Mouse (Mus musculus) spleen, adult 2 months (tissue): ENCODE results near the gene Fam160a1. TPM values are rescaled to one million over a fixed set of nuclear protein-coding genes. Genes with fewer than 3 reads are reported as not detected.

Experiments
- DNase-seq, 2 experiments: peaks; one replicate each; pipeline versions ENCODE4 v3.0.0 to v3.0.0-alpha.2; 2012 to 2021; ENCODE audit warnings: low spot score in 2 of 2, low read depth in 1 of 2
- H3K27ac ChIP-seq: fragments of 200-500 bp; 2 replicates; pipeline ENCODE4 v1.5.1; 2012; ENCODE audit warnings: low read length, inconsistent platforms; ENCODE audit not compliant: insufficient read depth
- H3K27me3 ChIP-seq: fragments of 200-500 bp; 2 replicates; pipeline ENCODE4 v1.6.1; 2012; ENCODE audit warnings: mild to moderate bottlenecking, moderate library complexity, low read length, inconsistent platforms; ENCODE audit not compliant: control insufficient read depth, insufficient read depth
- H3K36me3 ChIP-seq: fragments of 200-500 bp; 2 replicates; pipeline ENCODE4 v1.6.1; 2012; ENCODE audit warnings: mild to moderate bottlenecking, low read length, inconsistent platforms; ENCODE audit not compliant: control insufficient read depth, insufficient read depth
- H3K4me1 ChIP-seq: fragments of 200-500 bp; 2 replicates; pipeline ENCODE4 v1.6.1; 2011; ENCODE audit warnings: inconsistent platforms; ENCODE audit not compliant: control insufficient read depth, insufficient read depth, insufficient read length
- H3K4me3 ChIP-seq: fragments of 200-500 bp; 2 replicates; pipeline ENCODE4 v1.5.1; 2011; ENCODE audit warnings: mild to moderate bottlenecking, inconsistent platforms; ENCODE audit not compliant: insufficient read depth, insufficient read length; ENCODE audit errors: extremely low read depth
- CTCF ChIP-seq: fragments of 200-500 bp; IDR thresholded peaks from 2 replicates; pipeline ENCODE4 v1.5.1; 2011; ENCODE audit warnings: mild to moderate bottlenecking, inconsistent platforms; ENCODE audit not compliant: insufficient read depth, insufficient read length, insufficient replicate concordance; ENCODE audit errors: extremely low read depth
- POLR2A ChIP-seq: fragments of 200-500 bp; IDR thresholded peaks from 2 replicates; pipeline ENCODE4 v1.6.1; 2011; ENCODE audit warnings: low read depth, low read length, inconsistent platforms
- WGBS: fragments of 180-500 bp; shearing (Covaris S2); methylation state at CpG from one replicate; pipeline ENCODE4 v1.1.7; 2018; 5-methylcytosine and 5-hydroxymethylcytosine counted together
- polyA plus RNA-seq: library from polyadenylated mRNA; depleted of rRNA; stranded (reverse); fragments of >200 nt; gene quantifications from 2 replicates; pipeline ENCODE4 v1.2.3, GENCODE M21; 2012; rRNA removed

Fam160a1 gene
- polyA plus RNA-seq, 1 experiment: 0.58 TPM

DNA sequence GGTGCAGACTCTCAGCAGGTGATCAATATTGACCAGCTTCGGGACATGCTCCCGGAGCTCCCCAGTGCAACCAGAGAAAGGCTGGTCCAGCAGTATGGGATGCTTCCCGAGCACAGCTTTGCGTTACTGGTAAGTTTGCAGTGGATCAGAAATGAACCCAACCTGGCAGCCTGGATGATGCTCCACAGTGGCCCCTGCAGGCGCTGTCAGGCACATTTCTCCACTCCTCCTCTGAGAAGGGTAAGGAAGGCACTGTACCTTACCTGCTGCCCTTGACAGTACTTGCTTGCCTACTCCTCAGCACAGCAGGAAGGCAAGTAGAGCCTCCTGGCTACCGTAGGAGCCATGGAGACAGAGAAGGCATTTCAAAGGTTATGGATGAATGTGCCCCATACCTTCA, 198.2 kb downstream of the Fam160a1 start:
- no peak for DNase-seq
- no peaks in the 10 kb centered on the region for H3K4me1 ChIP-seq
- 90% methylated on average over 6 of the region's 6 CpGs for WGBS
- H3K36me3 ChIP-seq: peaks cover 9% of the 10 kb centered on the region; the same call in 1 of the 2 replicates
- no peak for TF ChIP-seq CTCF
- TF ChIP-seq POLR2A: no peak
- no peaks in the 10 kb centered on the region for H3K27me3 ChIP-seq
- no peak overlapping the region for H3K27ac ChIP-seq
- no peak overlapping the region for H3K4me3 ChIP-seq

DNA sequence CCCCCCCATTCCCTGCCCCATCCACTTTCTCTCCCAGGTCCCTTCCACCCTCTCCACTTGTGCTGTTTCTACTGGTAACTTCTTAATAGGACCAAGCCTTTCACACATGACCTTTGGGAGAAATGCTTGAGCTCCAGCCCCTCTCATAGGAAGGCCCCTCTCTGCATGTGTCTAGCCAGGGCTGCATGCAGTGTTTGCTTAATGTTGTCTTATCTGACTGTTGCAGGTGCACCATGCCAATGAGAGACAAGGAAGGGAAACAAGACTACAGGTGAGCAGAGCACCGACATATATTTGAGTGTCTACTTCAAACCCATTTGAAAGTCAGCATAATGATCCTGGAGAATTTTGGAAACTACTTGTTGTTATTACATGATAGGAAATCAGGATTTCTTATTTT, 200.7 kb downstream of the Fam160a1 start:
- H3K27ac ChIP-seq: no peak overlapping the region
- peaks cover 15% of the 10 kb centered on the region for H3K36me3 ChIP-seq
- WGBS: 90% methylated on average over 1 of the region's 1 CpGs
- no peak for DNase-seq
- H3K4me3 ChIP-seq: no peak overlapping the region
- no peaks in the 10 kb centered on the region for H3K4me1 ChIP-seq
- H3K27me3 ChIP-seq: no peaks in the 10 kb centered on the region
- TF ChIP-seq POLR2A (no peak), CTCF (no peak)

Other genes starting within 250 kb of the Fam160a1 start
- gene Gatb, start 243.2 kb downstream of the Fam160a1 start, polyA plus RNA-seq: 2.0 and 2.6 TPM in 2 replicates
- 0.08 and 0.11 TPM in 2 replicates for gene Glt28d2, start 70.2 kb upstream of the Fam160a1 start, polyA plus RNA-seq
- 0.52 and 1.1 TPM in 2 replicates for gene Gm37240, start 70.2 kb upstream of the Fam160a1 start, polyA plus RNA-seq
- 5.6 and 9.1 TPM in 2 replicates for gene Sh3d19, start 153.8 kb upstream of the Fam160a1 start, polyA plus RNA-seq
- gene Prss48, start 185.2 kb upstream of the Fam160a1 start, polyA plus RNA-seq: not detected in 2 replicates